Mouse (Mus musculus): ENCODE measurements around the gene Gas1. TPM values are rescaled to one million over a fixed set of nuclear protein-coding genes. Genes with fewer than 3 reads are reported as not detected.

Gas1 gene
- polyA plus RNA-seq, 1 experiment from 2014 or later: 3.2 TPM

- Histone ChIP-seq H3K4me3 (replicated peaks) (no peak overlapping the region), H3K4me1 (replicated peaks) (no peaks in the 10 kb centered on the region), H3K4me2 (no peak overlapping the region), H3K9me3 (replicated peaks) (no peaks in the 10 kb centered on the region), H3K9ac (no peak overlapping the region), H3K27me3 (peaks cover 7% of the 10 kb centered on the region; the same call in 1 of the 2 replicates), H3K36me3 (replicated peaks) (no peaks in the 10 kb centered on the region), H3K27ac (replicated peaks) (no peak overlapping the region)
- ATAC-seq (ENCODE audit: insufficient read depth): no peak
- WGBS (ENCODE audit: insufficient replicate concordance): 53% methylated on average over 3 of the region's 3 CpGs
These were observed 30.9 kb downstream of the Gas1 start for GRCm38 (mm10) chr13:60146231-60146630.

GRCm38 (mm10) chr13:60136962-60137361, 40.2 kb downstream of the Gas1 start:
- Histone ChIP-seq H3K4me2 (no peak overlapping the region), H3K36me3 (replicated peaks) (no peaks in the 10 kb centered on the region), H3K27ac (replicated peaks) (no peak overlapping the region), H3K9me3 (replicated peaks) (no peaks in the 10 kb centered on the region), H3K9ac (no peak overlapping the region), H3K4me1 (replicated peaks) (no peaks in the 10 kb centered on the region), H3K4me3 (replicated peaks) (no peak overlapping the region), H3K27me3 (no peaks in the 10 kb centered on the region)
- ATAC-seq (ENCODE audit: insufficient read depth): no peak
- 63% methylated on average over 4 of the region's 4 CpGs for WGBS (ENCODE audit: insufficient replicate concordance)

- no peak overlapping the region for H3K4me2 ChIP-seq
- no peaks in the 10 kb centered on the region for H3K9me3 ChIP-seq (replicated peaks)
- no peak overlapping the region for H3K27ac ChIP-seq (replicated peaks)
- no peaks in the 10 kb centered on the region for H3K27me3 ChIP-seq
- no peak for ATAC-seq (ENCODE audit: insufficient read depth)
- no peaks in the 10 kb centered on the region for H3K4me1 ChIP-seq (replicated peaks)
- no peaks in the 10 kb centered on the region for H3K36me3 ChIP-seq (replicated peaks)
- no peak overlapping the region for H3K4me3 ChIP-seq (replicated peaks)
- no peak overlapping the region for H3K9ac ChIP-seq
- 66% methylated on average over 5 of the region's 5 CpGs for WGBS (ENCODE audit: insufficient replicate concordance)
These were observed 42.7 kb downstream of the Gas1 start for GRCm38 (mm10) chr13:60134439-60134799.

GRCm38 (mm10) chr13:60133716-60134438, 43.3 kb downstream of the Gas1 start:
- Histone ChIP-seq H3K27me3 (no peaks in the 10 kb centered on the region), H3K9ac (no peak overlapping the region), H3K27ac (replicated peaks) (no peak overlapping the region), H3K9me3 (replicated peaks) (no peaks in the 10 kb centered on the region), H3K4me3 (replicated peaks) (no peak overlapping the region), H3K4me2 (no peak overlapping the region), H3K36me3 (replicated peaks) (no peaks in the 10 kb centered on the region), H3K4me1 (replicated peaks) (no peaks in the 10 kb centered on the region)
- 46% methylated on average over 10 of the region's 10 CpGs for WGBS (ENCODE audit: insufficient replicate concordance)
- no peak for ATAC-seq (ENCODE audit: insufficient read depth)

- no peak overlapping the region for H3K4me2 ChIP-seq
- H3K27ac ChIP-seq (replicated peaks): no peak overlapping the region
- no peak for ATAC-seq (ENCODE audit: insufficient read depth)
- no peaks in the 10 kb centered on the region for H3K9me3 ChIP-seq (replicated peaks)
- no peaks in the 10 kb centered on the region for H3K36me3 ChIP-seq (replicated peaks)
- H3K9ac ChIP-seq: no peak overlapping the region
- WGBS (ENCODE audit: insufficient replicate concordance): 46% methylated on average over 13 of the region's 13 CpGs
- no peak overlapping the region for H3K4me3 ChIP-seq (replicated peaks)
- H3K4me1 ChIP-seq (replicated peaks): no peaks in the 10 kb centered on the region
- no peaks in the 10 kb centered on the region for H3K27me3 ChIP-seq
These were observed 45.4 kb downstream of the Gas1 start for GRCm38 (mm10) chr13:60131771-60132170.

GRCm38 (mm10) chr13:60129541-60129940, 47.6 kb downstream of the Gas1 start:
- no peak overlapping the region for H3K27ac ChIP-seq (replicated peaks)
- ATAC-seq (ENCODE audit: insufficient read depth): no peak
- no peak overlapping the region for H3K9ac ChIP-seq
- no peaks in the 10 kb centered on the region for H3K9me3 ChIP-seq (replicated peaks)
- WGBS (ENCODE audit: insufficient replicate concordance): 50% methylated on average over 9 of the region's 9 CpGs
- no peaks in the 10 kb centered on the region for H3K4me1 ChIP-seq (replicated peaks)
- H3K27me3 ChIP-seq: no peaks in the 10 kb centered on the region
- no peaks in the 10 kb centered on the region for H3K36me3 ChIP-seq (replicated peaks)
- no peak overlapping the region for H3K4me3 ChIP-seq (replicated peaks)
- H3K4me2 ChIP-seq: no peak overlapping the region

GRCm38 (mm10) chr13:60126338-60126737, 50.8 kb downstream of the Gas1 start:
- Histone ChIP-seq H3K27ac (replicated peaks) (no peak overlapping the region), H3K9me3 (replicated peaks) (no peaks in the 10 kb centered on the region), H3K9ac (no peak overlapping the region), H3K36me3 (replicated peaks) (no peaks in the 10 kb centered on the region), H3K4me1 (replicated peaks) (no peaks in the 10 kb centered on the region), H3K27me3 (peaks cover 7% of the 10 kb centered on the region; the same call in 1 of the 2 replicates), H3K4me2 (no peak overlapping the region), H3K4me3 (replicated peaks) (no peak overlapping the region)
- ATAC-seq (ENCODE audit: insufficient read depth): no peak
- 59% methylated on average over 19 of the region's 19 CpGs for WGBS (ENCODE audit: insufficient replicate concordance)

GRCm38 (mm10) chr13:60125501-60126305, 51.5 kb downstream of the Gas1 start:
- Histone ChIP-seq H3K27me3 (peaks cover 7% of the 10 kb centered on the region; the same call in 1 of the 2 replicates), H3K27ac (replicated peaks) (no peak overlapping the region), H3K4me2 (no peak overlapping the region), H3K4me1 (replicated peaks) (no peaks in the 10 kb centered on the region), H3K9me3 (replicated peaks) (no peaks in the 10 kb centered on the region), H3K36me3 (replicated peaks) (no peaks in the 10 kb centered on the region), H3K9ac (no peak overlapping the region), H3K4me3 (replicated peaks) (no peak overlapping the region)
- WGBS (ENCODE audit: insufficient replicate concordance): 43% methylated on average over 13 of the region's 13 CpGs
- ATAC-seq (ENCODE audit: insufficient read depth): no peak

- Histone ChIP-seq H3K9ac (no peak overlapping the region), H3K4me1 (replicated peaks) (no peaks in the 10 kb centered on the region), H3K4me2 (no peak overlapping the region), H3K27ac (replicated peaks) (no peak overlapping the region), H3K4me3 (replicated peaks) (no peak overlapping the region), H3K36me3 (replicated peaks) (no peaks in the 10 kb centered on the region), H3K9me3 (replicated peaks) (no peaks in the 10 kb centered on the region), H3K27me3 (peaks cover 7% of the 10 kb centered on the region; the same call in 1 of the 2 replicates)
- no peak for ATAC-seq (ENCODE audit: insufficient read depth)
- 35% methylated on average over 3 of the region's 3 CpGs for WGBS (ENCODE audit: insufficient replicate concordance)
These were observed 52.1 kb downstream of the Gas1 start for GRCm38 (mm10) chr13:60125020-60125419.

- H3K36me3 ChIP-seq (replicated peaks): no peaks in the 10 kb centered on the region
- WGBS (ENCODE audit: insufficient replicate concordance): 63% methylated on average over 7 of the region's 7 CpGs
- no peaks in the 10 kb centered on the region for H3K9me3 ChIP-seq (replicated peaks)
- ATAC-seq (ENCODE audit: insufficient read depth): no peak
- H3K4me1 ChIP-seq (replicated peaks): no peaks in the 10 kb centered on the region
- no peak overlapping the region for H3K4me2 ChIP-seq
- no peak overlapping the region for H3K9ac ChIP-seq
- H3K27me3 ChIP-seq: peaks cover 7% of the 10 kb centered on the region; the same call in 1 of the 2 replicates
- H3K27ac ChIP-seq (replicated peaks): no peak overlapping the region
- no peak overlapping the region for H3K4me3 ChIP-seq (replicated peaks)
These were observed 52.7 kb downstream of the Gas1 start for GRCm38 (mm10) chr13:60124456-60124855.
